ENCODE assay signal across 9 mouse cellular contexts in genomic region chr15:89532026-89532923, GRCm38 (mm10). TPM values are rescaled to one million over a fixed set of nuclear protein-coding genes. Genes with fewer than 3 reads are reported as not detected.
DNase-seq lines count a peak whose midpoint lies in the region; ATAC-seq and TF ChIP-seq lines count a peak whose summit lies in the region.
"Had no signal": no experiment of that assay in that cellular context is flagged by ENCODE, and none has a peak within 500 bp of the region (broad histone marks: within the 10 kb centered on the region; RNA-seq: fewer than 3 reads in every experiment).

No protein-coding gene starts in this region.

- DNase-seq in adrenal gland, postnatal 14 days = peak; percentile 40
- no peak for DNase-seq in adrenal gland, postnatal 25 days
- DNase-seq in cerebellum, adult 2 months = peak in 1 of 2 experiments; percentile 46
- DNase-seq in left cerebral cortex, adult 18-20 months (ENCODE audit: low spot score in 2 of 2) = peak; percentile 87 to 89
- DNase-seq in ovary, adult 18-20 months (ENCODE audit: low spot score) = no peak

- TF ChIP-seq POLR2A in cerebellum, adult 2 months (IDR thresholded peaks at IDR 0.05; ENCODE audit: borderline replicate concordance, insufficient read depth, low read length) = no peak

- H3K9ac ChIP-seq in neural tube, embryonic 15.5 days (replicated peaks) = peak overlapping the region; percentile 60

- H3K27ac ChIP-seq in cerebellum, adult 2 months (ENCODE audit: insufficient read depth, low read length) = peak overlapping the region; percentile 9
- peak overlapping the region; percentile 84 for H3K27ac ChIP-seq in neural tube, embryonic 15.5 days (replicated peaks)

- ATAC-seq in frontal cortex, adult (ENCODE audit: low TSS enrichment) = peak; percentile 74
- peak; percentile 81 for ATAC-seq in neural tube, embryonic 15.5 days (ENCODE audit: low FRiP score)
- no peak for ATAC-seq in megakaryocyte progenitor cell, adult 5-6 weeks (replicated peaks; ENCODE audit: poor library complexity)

- TF ChIP-seq CTCF in cerebellum, adult 2 months (IDR thresholded peaks at IDR 0.05; ENCODE audit: borderline replicate concordance, insufficient read depth, low read depth, low read length) = no peak

- WGBS in cerebellum, adult 2 months = 21% methylated on average over 29 of the region's 29 CpGs
- WGBS in neural tube, embryonic 15.5 days = 27% methylated on average over 28 of the region's 29 CpGs

- no peak overlapping the region for H3K4me3 ChIP-seq in cerebellum, adult 2 months (replicated peaks; ENCODE audit: insufficient read depth, low read depth, low read length)
- H3K4me3 ChIP-seq in neural tube, embryonic 15.5 days (replicated peaks) = peak overlapping the region; percentile 45
- H3K4me3 ChIP-seq: erythroblast, embryonic 14.5 days had no signal

- peaks cover 61% of the 10 kb centered on the region for H3K4me1 ChIP-seq in cerebellum, adult 2 months (ENCODE audit: control insufficient read depth, insufficient read depth, low read length)
- peaks cover 32% of the 10 kb centered on the region for H3K4me1 ChIP-seq in neural tube, embryonic 15.5 days

- H3K9me3 ChIP-seq in neural tube, embryonic 15.5 days (replicated peaks) = no peaks in the 10 kb centered on the region

- H3K27me3 ChIP-seq in cerebellum, adult 2 months (ENCODE audit: control insufficient read depth, insufficient read depth, low read length) = no peaks in the 10 kb centered on the region
- no peaks in the 10 kb centered on the region for H3K27me3 ChIP-seq in neural tube, embryonic 15.5 days (replicated peaks)

- 0 out of 2 replicates have a peak, but pooled peaks cover 9% of the 10 kb centered on the region for H3K36me3 ChIP-seq in neural tube, embryonic 15.5 days

- H3K4me2 ChIP-seq in neural tube, embryonic 15.5 days = peak overlapping the region; percentile 75

RNA-seq across cellular contexts. Expression of gene Shank3, which starts 32.9 kb away (rescaled TPM):
- total RNA-seq in adrenal gland, postnatal 14 days (2021) = 57.8 and 71.6 TPM in 2 replicates
- 34.3 and 52.2 TPM in 2 replicates for total RNA-seq in adrenal gland, postnatal 25 days (2021)
- polyA plus RNA-seq in cerebellum, adult 2 months (2012; rRNA removed) = 84.7 and 97.2 TPM in 2 replicates
- total RNA-seq in left cerebral cortex, adult 18-20 months (2021) = 100 to 1,000 TPM; 220 TPM
- 8.9 and 9.5 TPM in 2 replicates for polyA plus RNA-seq in neural tube, embryonic 15.5 days (2015; fragmentation: Nextera tagmentation; extraction: Ambion mirVana)
- 1.8 and 4.2 TPM in 2 replicates for total RNA-seq in megakaryocyte progenitor cell, adult 5-6 weeks (2015)
- 1.3 and 3.1 TPM in 2 replicates for total RNA-seq in megakaryocyte progenitor cell, adult 5-6 weeks (2017)

RNA-seq across cellular contexts. Expression of gene Acr, which starts 35.9 kb away (rescaled TPM):
- 0.48 and 0.75 TPM in 2 replicates for total RNA-seq in adrenal gland, postnatal 14 days (2021)
- total RNA-seq in adrenal gland, postnatal 25 days (2021) = 0.46 TPM in 1 of 2 replicates, not detected in the other
- polyA plus RNA-seq in cerebellum, adult 2 months (2012; rRNA removed) = 2.4 and 2.6 TPM in 2 replicates
- under 1 TPM; 0.79 to 0.89 TPM for total RNA-seq in left cerebral cortex, adult 18-20 months (2021)
- polyA plus RNA-seq in neural tube, embryonic 15.5 days (2015; fragmentation: Nextera tagmentation; extraction: Ambion mirVana) = 0.31 and 0.95 TPM in 2 replicates
- total RNA-seq in megakaryocyte progenitor cell, adult 5-6 weeks (2015) = not detected in 2 replicates
- not detected in 2 replicates for total RNA-seq in megakaryocyte progenitor cell, adult 5-6 weeks (2017)
- polyA plus RNA-seq: erythroblast, embryonic 14.5 days had no signal

RNA-seq across cellular contexts. Expression of gene Arsa, which starts 55.0 kb away (rescaled TPM):
- total RNA-seq in adrenal gland, postnatal 14 days (2021) = 23.3 and 26.9 TPM in 2 replicates
- 21.8 and 22.2 TPM in 2 replicates for total RNA-seq in adrenal gland, postnatal 25 days (2021)
- 39.2 and 40.9 TPM in 2 replicates for polyA plus RNA-seq in cerebellum, adult 2 months (2012; rRNA removed)
- total RNA-seq in left cerebral cortex, adult 18-20 months (2021) = 10 to 100 TPM; 30.6 to 31.7 TPM
- polyA plus RNA-seq in neural tube, embryonic 15.5 days (2015; fragmentation: Nextera tagmentation; extraction: Ambion mirVana) = 27.4 and 29.2 TPM in 2 replicates
- total RNA-seq in megakaryocyte progenitor cell, adult 5-6 weeks (2015) = 7.1 and 7.3 TPM in 2 replicates
- total RNA-seq in megakaryocyte progenitor cell, adult 5-6 weeks (2017) = 8.8 and 13.9 TPM in 2 replicates

RNA-seq across cellular contexts. Expression of gene Rabl2, which starts 59.4 kb away (rescaled TPM):
- 9.1 and 12.2 TPM in 2 replicates for total RNA-seq in adrenal gland, postnatal 14 days (2021)
- total RNA-seq in adrenal gland, postnatal 25 days (2021) = 13.2 and 16.2 TPM in 2 replicates
- polyA plus RNA-seq in cerebellum, adult 2 months (2012; rRNA removed) = 79.8 and 83.4 TPM in 2 replicates
- total RNA-seq in left cerebral cortex, adult 18-20 months (2021) = 10 to 100 TPM; 32.6 to 40.3 TPM
- 71.9 and 86.6 TPM in 2 replicates for polyA plus RNA-seq in neural tube, embryonic 15.5 days (2015; fragmentation: Nextera tagmentation; extraction: Ambion mirVana)
- total RNA-seq in megakaryocyte progenitor cell, adult 5-6 weeks (2015) = 14.3 and 17.1 TPM in 2 replicates
- 7.4 and 11.2 TPM in 2 replicates for total RNA-seq in megakaryocyte progenitor cell, adult 5-6 weeks (2017)

Comparison
In these comparisons a context has a peak if more than half of its experiments do, and no peak if none do; other contexts are left out.
1. DNase-seq: peak in adrenal gland, postnatal 14 days (single experiment) and left cerebral cortex, adult 18-20 months (2 of 2); none in adrenal gland, postnatal 25 days (single experiment) and ovary, adult 18-20 months (single experiment).